Mouse (Mus musculus) G1E (cell line): ENCODE data around the gene Prcc.

Experiments used
- CTCF ChIP-seq: IDR thresholded peaks from 2 replicates; pipeline ENCODE4 v1.5.1; 2012; ENCODE audit warnings: low read depth, low read length, inconsistent platforms, mixed read lengths
- GATA1 ChIP-seq: IDR thresholded peaks from 2 replicates; pipeline ENCODE4 v1.6.1; 2012; ENCODE audit warnings: borderline replicate concordance, low read length, inconsistent platforms, mixed read lengths
- POLR2AphosphoS5 ChIP-seq: IDR thresholded peaks from 2 replicates; pipeline ENCODE4 v1.6.1; 2012; ENCODE audit warnings: low read depth, low read length, inconsistent platforms; ENCODE audit not compliant: insufficient replicate concordance

DNA sequence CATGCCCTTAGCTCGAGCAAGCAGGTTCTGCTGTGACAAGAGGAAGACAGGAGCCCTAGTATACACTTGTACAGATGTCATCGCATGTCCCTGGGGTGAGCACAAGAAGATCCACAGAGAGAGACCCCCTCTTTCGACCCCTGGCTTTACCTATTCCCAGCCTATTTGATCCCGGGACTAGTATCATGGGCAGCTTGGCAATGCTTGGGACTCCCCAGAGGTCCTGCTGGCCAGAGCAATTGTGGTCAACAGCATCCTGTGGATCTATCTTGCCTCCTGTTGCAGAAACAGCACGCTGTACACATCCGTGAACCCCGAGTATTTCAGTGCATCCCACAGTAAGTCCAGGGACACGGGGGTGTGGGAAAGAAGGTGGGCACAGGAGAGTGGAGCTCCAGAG is 74.1 kb downstream of the Prcc start:
- no peak for TF ChIP-seq POLR2AphosphoS5
- no peak for TF ChIP-seq CTCF
- no peak for TF ChIP-seq GATA1
